Mouse (Mus musculus) limb, embryonic 11.5 days (tissue): ENCODE measurements around the gene Atf7. TPM values are rescaled to one million over a fixed set of nuclear protein-coding genes. Genes with fewer than 3 reads are reported as not detected.
"Not testable (repeated sequence)": the region's sequence is repeated elsewhere in the genome, so short reads cannot be mapped to it uniquely, and the experiment has no call there.

Experiments used
- ATAC-seq: fragments of 200-750 bp; cut with Nextera tagmentation; 2 replicates; pipeline ENCODE4 v1.8.0; 2017; ENCODE audit warnings: low read depth; ENCODE audit not compliant: insufficient number of reproducible peaks, low FRiP score, low TSS enrichment
- DNase-seq: peaks from one replicate; pipeline ENCODE4 v3.0.0-alpha.2; 2015; ENCODE audit warnings: low spot score
- H3K27ac ChIP-seq: fragments of 300-500 bp; sonication (generic); replicated peaks from 2 replicates; pipeline ENCODE4 v1.5.1; 2014; ENCODE audit warnings: low read depth, mild to moderate bottlenecking, low read length
- H3K27me3 ChIP-seq: fragments of 300-500 bp; sonication (generic); 2 replicates; pipeline ENCODE4 v1.6.1; 2014; ENCODE audit warnings: mild to moderate bottlenecking, low read length, mixed read lengths; ENCODE audit not compliant: control insufficient read depth, insufficient read depth
- H3K36me3 ChIP-seq: fragments of 300-500 bp; sonication (generic); 2 replicates; pipeline ENCODE4 v1.6.1; 2014; ENCODE audit warnings: mild to moderate bottlenecking, low read length, moderate library complexity, mixed read lengths; ENCODE audit not compliant: control insufficient read depth, insufficient read depth
- H3K4me1 ChIP-seq: fragments of 300-500 bp; sonication (generic); 2 replicates; pipeline ENCODE4 v1.6.1; 2014; ENCODE audit warnings: low read length, mixed read lengths; ENCODE audit not compliant: control insufficient read depth, insufficient read depth
- H3K4me2 ChIP-seq: fragments of 300-500 bp; sonication (generic); 2 replicates; pipeline ENCODE4 v1.6.1; 2014; ENCODE audit warnings: low read depth, mild to moderate bottlenecking, moderate library complexity; ENCODE audit not compliant: severe bottlenecking
- H3K4me3 ChIP-seq: fragments of 300-500 bp; sonication (generic); 2 replicates; pipeline ENCODE4 v1.5.1; 2014; ENCODE audit warnings: low read depth, low read length
- H3K9ac ChIP-seq: fragments of 300-500 bp; sonication (generic); 2 replicates; pipeline ENCODE4 v1.6.1; 2014; ENCODE audit warnings: mild to moderate bottlenecking, low read length
- H3K9me3 ChIP-seq: fragments of 300-500 bp; sonication (generic); 2 replicates; pipeline ENCODE4 v1.6.1; 2016; ENCODE audit warnings: low read length; ENCODE audit not compliant: control insufficient read depth
- WGBS: fragments of 180-500 bp; shearing (Covaris S2); extraction: QIAGEN DNeasy Blood & Tissue Kit; methylation state at CpG from one replicate; pipeline ENCODE4 v1.1.7; 2014; 5-methylcytosine and 5-hydroxymethylcytosine counted together
- polyA plus RNA-seq: library from polyadenylated mRNA; unstranded; fragments of >200 nt; fragmentation: Nextera tagmentation; extraction: Ambion mirVana; gene quantifications from 2 replicates; pipeline ENCODE4 v1.2.1, GENCODE M21; 2014

Atf7 gene
- polyA plus RNA-seq, 1 experiment from 2014 or later: 19.7 TPM

DNA sequence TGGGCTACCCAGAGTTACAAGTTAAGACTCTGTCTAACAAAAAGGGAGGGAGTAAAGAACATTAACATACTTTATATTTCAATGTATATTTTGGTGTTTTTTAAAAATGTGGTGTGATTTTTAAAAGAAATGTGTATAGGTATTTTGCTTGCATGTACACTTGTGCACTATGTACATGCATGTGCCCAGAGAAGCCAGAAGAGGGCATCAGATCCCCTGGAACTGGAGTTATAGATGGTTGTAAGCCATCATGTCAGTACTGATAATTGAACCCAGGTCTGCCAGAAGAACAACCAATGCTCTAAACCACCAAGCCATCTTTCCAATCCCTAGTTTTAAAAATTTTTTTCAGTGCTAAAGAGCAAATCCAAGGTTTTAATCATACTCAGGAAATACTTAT is 12.3 kb downstream of the Atf7 start:
- Histone ChIP-seq H3K9ac (no peak overlapping the region), H3K4me2 (no peak overlapping the region), H3K27me3 (no peaks in the 10 kb centered on the region), H3K27ac (no peak overlapping the region), H3K4me1 (no peaks in the 10 kb centered on the region), H3K36me3 (no peaks in the 10 kb centered on the region), H3K9me3 (no peaks in the 10 kb centered on the region), H3K4me3 (no peak overlapping the region)
- DNase-seq (no peak), ATAC-seq (no peak)

DNA sequence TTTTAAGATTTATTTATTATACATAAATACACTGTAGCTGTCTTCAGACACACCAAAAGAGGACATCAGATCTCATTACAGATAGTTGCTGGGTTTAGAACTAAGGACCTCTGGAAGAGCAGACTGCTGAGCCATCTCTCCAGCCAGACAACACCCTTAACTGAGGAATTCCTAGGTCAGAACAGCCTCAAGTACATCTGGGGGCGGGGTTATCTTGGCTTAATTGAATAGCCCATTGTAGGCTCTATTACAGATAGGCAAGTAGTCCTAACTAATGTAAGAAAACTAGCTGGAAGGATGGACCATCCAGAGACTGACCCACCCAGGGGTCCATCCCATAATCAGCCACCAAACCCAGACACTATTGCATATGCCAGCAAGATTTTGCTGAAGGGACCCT is 16.7 kb downstream of the Atf7 start:
- ATAC-seq, H3K27ac ChIP-seq, H3K4me1 ChIP-seq, H3K9me3 ChIP-seq, DNase-seq, H3K9ac ChIP-seq, H3K36me3 ChIP-seq, H3K4me2 ChIP-seq, H3K27me3 ChIP-seq, H3K4me3 ChIP-seq: not testable (repeated sequence)
- WGBS: 79% methylated on average over 1 of the region's 1 CpGs

GRCm38 (mm10) chr15:102593996-102594656 is 31.1 kb downstream of the Atf7 start:
- peaks cover 3% of the 10 kb centered on the region; the same call in 1 of the 2 replicates for H3K36me3 ChIP-seq
- H3K4me3 ChIP-seq: no peak overlapping the region
- H3K9ac ChIP-seq: no peak overlapping the region
- 28% methylated on average over 8 of the region's 8 CpGs for WGBS
- H3K4me1 ChIP-seq: 0 out of 2 replicates have a peak, but pooled peaks cover 6% of the 10 kb centered on the region
- ATAC-seq: no peak
- no peak overlapping the region for H3K27ac ChIP-seq
- H3K4me2 ChIP-seq: peak overlapping the region; percentile 21; the same call in 1 of the 2 replicates
- no peaks in the 10 kb centered on the region for H3K9me3 ChIP-seq
- peak; percentile 42 for DNase-seq
- H3K27me3 ChIP-seq: no peaks in the 10 kb centered on the region

GRCm38 (mm10) chr15:102592674-102593073 is 32.6 kb downstream of the Atf7 start:
- Histone ChIP-seq H3K27me3 (no peaks in the 10 kb centered on the region), H3K9me3 (no peaks in the 10 kb centered on the region), H3K9ac (no peak overlapping the region), H3K27ac (no peak overlapping the region), H3K4me2 (no peak overlapping the region), H3K4me3 (no peak overlapping the region), H3K4me1 (0 out of 2 replicates have a peak, but pooled peaks cover 6% of the 10 kb centered on the region), H3K36me3 (peaks cover 3% of the 10 kb centered on the region; the same call in 1 of the 2 replicates)
- 60% methylated on average over 1 of the region's 1 CpGs for WGBS
- ATAC-seq: no peak
- no peak for DNase-seq

DNA sequence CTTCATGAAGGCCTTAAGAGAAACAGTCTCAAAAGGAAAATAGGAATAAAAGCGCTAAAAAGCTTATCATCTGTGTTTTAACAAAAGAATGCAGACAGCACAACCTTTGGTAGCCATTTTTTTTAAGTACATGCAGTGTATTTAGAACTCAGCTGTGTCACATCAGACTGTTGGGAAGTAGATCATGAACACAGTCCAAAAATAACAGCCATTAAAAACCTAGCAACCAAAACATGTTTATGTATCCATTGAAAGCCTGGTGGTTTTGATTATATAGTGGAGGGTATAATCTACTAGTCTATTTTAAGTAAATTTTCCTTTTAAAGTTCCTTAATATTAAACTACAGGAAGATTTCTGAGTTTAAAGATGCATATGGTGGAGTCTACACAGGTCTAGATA is 34.7 kb downstream of the Atf7 start:
- Histone ChIP-seq H3K4me1 (0 out of 2 replicates have a peak, but pooled peaks cover 6% of the 10 kb centered on the region), H3K9ac (no peak overlapping the region), H3K36me3 (peaks cover 3% of the 10 kb centered on the region; the same call in 1 of the 2 replicates), H3K27me3 (no peaks in the 10 kb centered on the region), H3K27ac (no peak overlapping the region), H3K4me2 (no peak overlapping the region), H3K9me3 (no peaks in the 10 kb centered on the region), H3K4me3 (no peak overlapping the region)
- WGBS: 96% methylated on average over 1 of the region's 1 CpGs
- DNase-seq (no peak), ATAC-seq (no peak)

- no peak for ATAC-seq
- Histone ChIP-seq H3K9ac (no peak overlapping the region), H3K27ac (no peak overlapping the region), H3K4me2 (no peak overlapping the region), H3K4me3 (no peak overlapping the region), H3K9me3 (no peaks in the 10 kb centered on the region), H3K27me3 (no peaks in the 10 kb centered on the region), H3K4me1 (0 out of 2 replicates have a peak, but pooled peaks cover 2% of the 10 kb centered on the region), H3K36me3 (peaks cover 3% of the 10 kb centered on the region; the same call in 1 of the 2 replicates)
- 96% methylated on average over 8 of the region's 8 CpGs for WGBS
- no peak for DNase-seq
Measured at GRCm38 (mm10) chr15:102589826-102590225, 35.4 kb downstream of the Atf7 start.

GRCm38 (mm10) chr15:102585501-102585900 is 39.8 kb downstream of the Atf7 start:
- no peak overlapping the region for H3K9ac ChIP-seq
- no peaks in the 10 kb centered on the region for H3K27me3 ChIP-seq
- H3K4me2 ChIP-seq: no peak overlapping the region
- H3K9me3 ChIP-seq: no peaks in the 10 kb centered on the region
- no peak overlapping the region for H3K27ac ChIP-seq
- ATAC-seq (no peak), DNase-seq (no peak)
- H3K4me3 ChIP-seq: no peak overlapping the region
- peaks cover 3% of the 10 kb centered on the region; the same call in 1 of the 2 replicates for H3K36me3 ChIP-seq
- WGBS: 89% methylated on average over 5 of the region's 5 CpGs
- H3K4me1 ChIP-seq: no peaks in the 10 kb centered on the region

GRCm38 (mm10) chr15:102583708-102584383 is 41.4 kb downstream of the Atf7 start:
- Histone ChIP-seq H3K9me3 (no peaks in the 10 kb centered on the region), H3K4me2 (no peak overlapping the region), H3K4me3 (no peak overlapping the region), H3K27ac (no peak overlapping the region), H3K36me3 (no peaks in the 10 kb centered on the region), H3K27me3 (no peaks in the 10 kb centered on the region), H3K9ac (no peak overlapping the region), H3K4me1 (no peaks in the 10 kb centered on the region)
- ATAC-seq (no peak), DNase-seq (no peak)
- 78% methylated on average over 8 of the region's 8 CpGs for WGBS
